Mouse (Mus musculus): ENCODE results near the gene Abcb10. TPM values are rescaled to one million over a fixed set of nuclear protein-coding genes. Genes with fewer than 3 reads are reported as not detected.

Gene Abcb10
- polyA plus RNA-seq, 1 experiment from 2014 or later: 19.7 TPM

GRCm38 (mm10) chr8:123949686-123949986, 33.3 kb downstream of the Abcb10 start:
- Histone ChIP-seq H3K4me3 (replicated peaks; ENCODE audit: low read length) (peak overlapping the region; percentile 65), H3K9me3 (ENCODE audit: control insufficient read depth, low read length) (no peaks in the 10 kb centered on the region), H3K27me3 (ENCODE audit: control insufficient read depth, insufficient read depth, low read length) (no peaks in the 10 kb centered on the region), H3K4me2 (replicated peaks) (peak overlapping the region; percentile 96), H3K4me1 (replicated peaks; ENCODE audit: control insufficient read depth, insufficient read depth, low read length) (peaks cover 16% of the 10 kb centered on the region), H3K36me3 (replicated peaks; ENCODE audit: control insufficient read depth, insufficient read depth) (peaks cover 43% of the 10 kb centered on the region), H3K27ac (peak overlapping the region; percentile 90), H3K9ac (peak overlapping the region; percentile 83)
- DNase-seq (ENCODE audit: low spot score) (peak; percentile 29), ATAC-seq (ENCODE audit: low FRiP score) (no peak; the same call in 1 of the 2 replicates)
- 4% methylated on average over 10 of the region's 10 CpGs for WGBS

DNA sequence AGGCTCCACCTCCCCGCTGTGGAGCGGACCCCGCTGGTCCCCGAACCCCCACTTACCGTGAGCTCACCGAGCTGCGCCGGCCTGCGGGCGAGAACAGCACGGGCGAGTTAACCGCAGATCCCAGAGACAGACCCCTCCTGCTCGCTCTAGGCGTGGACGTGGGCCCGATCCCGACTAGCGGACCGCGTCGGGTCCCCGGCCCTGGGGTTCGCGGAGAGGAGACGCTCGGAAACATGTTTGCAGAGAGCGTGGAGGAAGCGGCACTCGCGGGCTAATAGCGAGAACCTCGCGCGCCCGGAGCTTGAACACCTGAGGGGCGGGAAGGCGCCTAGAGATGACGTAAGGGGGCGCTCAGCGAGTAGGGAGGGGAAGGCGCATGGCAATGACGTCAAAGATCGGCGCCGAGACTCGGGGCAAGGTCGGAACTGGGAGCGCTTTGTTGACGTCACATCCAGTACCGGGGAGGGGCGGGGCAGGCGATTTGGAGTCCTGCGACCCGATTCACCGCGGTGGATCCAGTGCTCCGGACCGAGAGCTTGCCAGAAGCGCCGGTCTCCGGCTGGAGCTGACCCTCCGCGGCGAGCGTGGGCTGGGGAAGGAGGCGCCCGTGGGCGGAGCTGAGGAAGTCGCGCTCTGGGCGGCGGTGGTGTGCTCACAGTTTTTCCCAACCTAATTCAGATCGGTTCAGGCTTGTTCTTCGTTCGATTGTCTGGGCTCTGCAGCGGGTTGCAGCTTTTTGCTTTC, 33.8 kb downstream of the Abcb10 start, which contains the start of gene Nup133:
Gene Nup133 (minus strand): TSS at position 324 of the 744 bp plus-strand sequence.
- Histone ChIP-seq H3K4me2 (replicated peaks) (peak within 1 kb of the TSS; percentile 96), H3K36me3 (replicated peaks; ENCODE audit: control insufficient read depth, insufficient read depth) (peaks cover 42% of the 10 kb centered on the region), H3K4me1 (replicated peaks; ENCODE audit: control insufficient read depth, insufficient read depth, low read length) (peaks cover 16% of the 10 kb centered on the region), H3K9ac (peak within 1 kb of the TSS; percentile 83), H3K27ac (peak within 1 kb of the TSS; percentile 90), H3K4me3 (replicated peaks; ENCODE audit: low read length) (peak within 1 kb of the TSS; percentile 65), H3K9me3 (ENCODE audit: control insufficient read depth, low read length) (no peaks in the 10 kb centered on the region), H3K27me3 (ENCODE audit: control insufficient read depth, insufficient read depth, low read length) (no peaks in the 10 kb centered on the region)
- DNase-seq (ENCODE audit: low spot score): peak; percentile 100
- peak; percentile 88 for ATAC-seq (ENCODE audit: low FRiP score)
- WGBS: under 1% methylated on average over 77 of the region's 77 CpGs

DNA sequence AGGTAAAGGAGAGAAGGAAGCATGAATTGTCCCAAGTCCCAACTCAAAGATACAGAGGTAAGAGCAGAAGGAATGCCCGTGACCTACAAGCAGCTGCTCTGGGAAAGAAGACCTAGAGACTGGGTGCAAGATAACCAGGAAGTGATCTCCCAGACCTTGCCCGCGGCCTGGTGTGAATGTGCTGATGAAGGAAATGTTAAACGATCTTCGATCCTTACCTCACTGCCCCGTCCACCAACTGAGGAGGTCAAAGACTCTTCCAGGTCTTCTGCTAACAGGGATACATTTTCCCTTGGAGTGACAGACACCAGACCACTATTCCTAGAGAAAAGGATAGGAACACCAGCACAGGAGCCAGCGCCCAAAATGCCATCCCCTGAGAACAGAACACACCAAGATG, 53.9 kb downstream of the Abcb10 start:
- no peaks in the 10 kb centered on the region for H3K4me1 ChIP-seq (replicated peaks; ENCODE audit: control insufficient read depth, insufficient read depth, low read length)
- no peak overlapping the region for H3K27ac ChIP-seq
- no peak overlapping the region for H3K9ac ChIP-seq
- no peaks in the 10 kb centered on the region for H3K27me3 ChIP-seq (ENCODE audit: control insufficient read depth, insufficient read depth, low read length)
- no peak overlapping the region for H3K4me3 ChIP-seq (replicated peaks; ENCODE audit: low read length)
- DNase-seq (ENCODE audit: low spot score) (no peak), ATAC-seq (ENCODE audit: low FRiP score) (no peak)
- H3K36me3 ChIP-seq (replicated peaks; ENCODE audit: control insufficient read depth, insufficient read depth): peaks cover 76% of the 10 kb centered on the region
- H3K9me3 ChIP-seq (ENCODE audit: control insufficient read depth, low read length): no peaks in the 10 kb centered on the region
- no peak overlapping the region for H3K4me2 ChIP-seq (replicated peaks)
- WGBS: 97% methylated on average over 7 of the region's 7 CpGs

- H3K36me3 ChIP-seq (replicated peaks; ENCODE audit: control insufficient read depth, insufficient read depth): peaks cover 76% of the 10 kb centered on the region
- WGBS: 96% methylated on average over 3 of the region's 3 CpGs
- no peak for DNase-seq (ENCODE audit: low spot score)
- no peaks in the 10 kb centered on the region for H3K9me3 ChIP-seq (ENCODE audit: control insufficient read depth, low read length)
- no peak overlapping the region for H3K27ac ChIP-seq
- H3K9ac ChIP-seq: no peak overlapping the region
- H3K4me1 ChIP-seq (replicated peaks; ENCODE audit: control insufficient read depth, insufficient read depth, low read length): no peaks in the 10 kb centered on the region
- no peak overlapping the region for H3K4me2 ChIP-seq (replicated peaks)
- ATAC-seq (ENCODE audit: low FRiP score): no peak
- H3K4me3 ChIP-seq (replicated peaks; ENCODE audit: low read length): no peak overlapping the region
- no peaks in the 10 kb centered on the region for H3K27me3 ChIP-seq (ENCODE audit: control insufficient read depth, insufficient read depth, low read length)
Observed at GRCm38 (mm10) chr8:123925671-123926070, 57.3 kb downstream of the Abcb10 start.

- H3K9ac ChIP-seq: no peak overlapping the region
- no peak; the same call in 1 of the 2 replicates for ATAC-seq (ENCODE audit: low FRiP score)
- DNase-seq (ENCODE audit: low spot score): peak; percentile 79
- H3K27me3 ChIP-seq (ENCODE audit: control insufficient read depth, insufficient read depth, low read length): no peaks in the 10 kb centered on the region
- 27% methylated on average over 2 of the region's 2 CpGs for WGBS
- H3K4me1 ChIP-seq (replicated peaks; ENCODE audit: control insufficient read depth, insufficient read depth, low read length): no peaks in the 10 kb centered on the region
- no peak overlapping the region for H3K27ac ChIP-seq
- no peak overlapping the region for H3K4me3 ChIP-seq (replicated peaks; ENCODE audit: low read length)
- H3K9me3 ChIP-seq (ENCODE audit: control insufficient read depth, low read length): no peaks in the 10 kb centered on the region
- H3K36me3 ChIP-seq (replicated peaks; ENCODE audit: control insufficient read depth, insufficient read depth): peaks cover 80% of the 10 kb centered on the region
- H3K4me2 ChIP-seq (replicated peaks): no peak overlapping the region
Observed at GRCm38 (mm10) chr8:123924719-123925118, 58.2 kb downstream of the Abcb10 start.

- DNase-seq (ENCODE audit: low spot score) (no peak), ATAC-seq (ENCODE audit: low FRiP score) (no peak)
- H3K36me3 ChIP-seq (replicated peaks; ENCODE audit: control insufficient read depth, insufficient read depth): peaks cover 97% of the 10 kb centered on the region
- 96% methylated on average over 3 of the region's 3 CpGs for WGBS
- no peaks in the 10 kb centered on the region for H3K9me3 ChIP-seq (ENCODE audit: control insufficient read depth, low read length)
- no peak overlapping the region for H3K27ac ChIP-seq
- H3K9ac ChIP-seq: no peak overlapping the region
- H3K4me3 ChIP-seq (replicated peaks; ENCODE audit: low read length): no peak overlapping the region
- no peak overlapping the region for H3K4me2 ChIP-seq (replicated peaks)
- H3K27me3 ChIP-seq (ENCODE audit: control insufficient read depth, insufficient read depth, low read length): no peaks in the 10 kb centered on the region
- no peaks in the 10 kb centered on the region for H3K4me1 ChIP-seq (replicated peaks; ENCODE audit: control insufficient read depth, insufficient read depth, low read length)
Observed at GRCm38 (mm10) chr8:123914635-123915034, 68.3 kb downstream of the Abcb10 start.

GRCm38 (mm10) chr8:123912265-123912664, 70.7 kb downstream of the Abcb10 start:
- ATAC-seq (ENCODE audit: low FRiP score) (no peak), DNase-seq (ENCODE audit: low spot score) (no peak)
- Histone ChIP-seq H3K4me1 (replicated peaks; ENCODE audit: control insufficient read depth, insufficient read depth, low read length) (no peaks in the 10 kb centered on the region), H3K27me3 (ENCODE audit: control insufficient read depth, insufficient read depth, low read length) (no peaks in the 10 kb centered on the region), H3K9me3 (ENCODE audit: control insufficient read depth, low read length) (no peaks in the 10 kb centered on the region), H3K9ac (no peak overlapping the region), H3K36me3 (replicated peaks; ENCODE audit: control insufficient read depth, insufficient read depth) (peaks cover 93% of the 10 kb centered on the region), H3K27ac (no peak overlapping the region), H3K4me3 (replicated peaks; ENCODE audit: low read length) (no peak overlapping the region), H3K4me2 (replicated peaks) (no peak overlapping the region)
- 97% methylated on average over 4 of the region's 4 CpGs for WGBS

GRCm38 (mm10) chr8:123907604-123908003, 75.3 kb downstream of the Abcb10 start:
- no peak overlapping the region for H3K27ac ChIP-seq
- peaks cover 90% of the 10 kb centered on the region for H3K36me3 ChIP-seq (replicated peaks; ENCODE audit: control insufficient read depth, insufficient read depth)
- H3K4me1 ChIP-seq (replicated peaks; ENCODE audit: control insufficient read depth, insufficient read depth, low read length): no peaks in the 10 kb centered on the region
- no peak for ATAC-seq (ENCODE audit: low FRiP score)
- no peaks in the 10 kb centered on the region for H3K27me3 ChIP-seq (ENCODE audit: control insufficient read depth, insufficient read depth, low read length)
- no peak for DNase-seq (ENCODE audit: low spot score)
- no peak overlapping the region for H3K9ac ChIP-seq
- H3K4me3 ChIP-seq (replicated peaks; ENCODE audit: low read length): no peak overlapping the region
- no peak overlapping the region for H3K4me2 ChIP-seq (replicated peaks)
- no peaks in the 10 kb centered on the region for H3K9me3 ChIP-seq (ENCODE audit: control insufficient read depth, low read length)
- WGBS: 84% methylated on average over 6 of the region's 6 CpGs

DNA sequence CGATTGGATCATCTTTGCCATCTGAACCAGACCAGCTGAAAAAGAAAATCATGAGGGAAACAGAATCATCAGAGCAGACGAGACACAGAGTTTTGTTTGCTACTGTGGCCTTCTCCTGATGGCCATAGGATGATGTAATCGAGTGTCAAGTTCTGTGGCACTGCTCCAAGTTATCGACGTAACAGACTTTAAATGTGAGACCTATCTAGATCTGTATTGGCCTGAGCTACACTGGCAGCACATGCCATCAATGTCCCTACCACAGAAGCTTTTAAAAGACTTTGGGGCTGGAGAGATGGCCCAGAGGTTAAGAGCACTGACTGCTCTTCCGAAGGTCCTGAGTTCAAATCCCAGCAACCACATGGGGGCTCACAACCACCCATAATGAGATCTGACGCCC, 80.3 kb downstream of the Abcb10 start:
- H3K4me2 ChIP-seq (replicated peaks): no peak overlapping the region
- no peak overlapping the region for H3K27ac ChIP-seq
- H3K9ac ChIP-seq: no peak overlapping the region
- no peak overlapping the region for H3K4me3 ChIP-seq (replicated peaks; ENCODE audit: low read length)
- WGBS: 88% methylated on average over 7 of the region's 7 CpGs
- H3K9me3 ChIP-seq (ENCODE audit: control insufficient read depth, low read length): no peaks in the 10 kb centered on the region
- peaks cover 70% of the 10 kb centered on the region for H3K36me3 ChIP-seq (replicated peaks; ENCODE audit: control insufficient read depth, insufficient read depth)
- DNase-seq (ENCODE audit: low spot score) (no peak), ATAC-seq (ENCODE audit: low FRiP score) (no peak)
- no peaks in the 10 kb centered on the region for H3K4me1 ChIP-seq (replicated peaks; ENCODE audit: control insufficient read depth, insufficient read depth, low read length)
- no peaks in the 10 kb centered on the region for H3K27me3 ChIP-seq (ENCODE audit: control insufficient read depth, insufficient read depth, low read length)

Data from hindbrain, embryonic 14.5 days (tissue).